Mouse (Mus musculus): Measurements from ENCODE around the gene Dhrs11. TPM values are rescaled to one million over a fixed set of nuclear protein-coding genes. Genes with fewer than 3 reads are reported as not detected.
A peak's percentile ranks its signal among the peaks of the same experiment; 100 is the strongest.
"Not testable (repeated sequence)": the region's sequence is repeated elsewhere in the genome, so short reads cannot be mapped to it uniquely, and the experiment has no call there.

Dhrs11 gene
- polyA plus RNA-seq (2011; ENCODE audit: insufficient read depth, insufficient read length, low read depth, missing spikeins) = 5.0 and 7.0 TPM in 2 replicates

GRCm38 (mm10) chr11:84828516-84829399 is at the start of gene Dhrs11:
Dhrs11 (minus strand) TSS chr11:84828994.
- Histone ChIP-seq H3K9ac (ENCODE audit: low read depth, poor library complexity, severe bottlenecking) (peak within 1 kb of the TSS; percentile 40), H3K27ac (ENCODE audit: insufficient read depth, low read length) (no peak within 1 kb of the TSS), H3K4me3 (ENCODE audit: low read depth, low read length) (peak within 1 kb of the TSS; percentile 89), H3K9me3 (replicated peaks; ENCODE audit: control insufficient read depth, insufficient read depth, low read length, poor library complexity, severe bottlenecking) (no peaks in the 10 kb centered on the region), H3K36me3 (ENCODE audit: control insufficient read depth, insufficient read depth, low read length, poor library complexity, severe bottlenecking) (peaks cover 7% of the 10 kb centered on the region; the same call in 1 of the 2 replicates), H3K4me1 (ENCODE audit: control insufficient read depth, insufficient read depth, low read length) (no peaks in the 10 kb centered on the region), H3K27me3 (ENCODE audit: control insufficient read depth, insufficient read depth, low read length, poor library complexity, severe bottlenecking) (no peaks in the 10 kb centered on the region)
- no peak for TF ChIP-seq EP300 (IDR thresholded peaks at IDR 0.05; ENCODE audit: insufficient read depth, low read depth, low read length)
- no peak for TF ChIP-seq POLR2A (IDR thresholded peaks at IDR 0.05; ENCODE audit: insufficient read depth, low read length)
- TF ChIP-seq CTCF (IDR thresholded peaks at IDR 0.05; ENCODE audit: low read depth, low read length) = no peak

GRCm38 (mm10) chr11:84876020-84876419 is 47.2 kb upstream of the Dhrs11 start:
- H3K27me3 ChIP-seq (ENCODE audit: control insufficient read depth, insufficient read depth, low read length, poor library complexity, severe bottlenecking); H3K9ac ChIP-seq (ENCODE audit: low read depth, poor library complexity, severe bottlenecking); H3K4me3 ChIP-seq (ENCODE audit: low read depth, low read length); H3K4me1 ChIP-seq (ENCODE audit: control insufficient read depth, insufficient read depth, low read length); H3K27ac ChIP-seq (ENCODE audit: insufficient read depth, low read length); H3K9me3 ChIP-seq (replicated peaks; ENCODE audit: control insufficient read depth, insufficient read depth, low read length, poor library complexity, severe bottlenecking): not testable (repeated sequence)
- peaks cover 19% of the 10 kb centered on the region for H3K36me3 ChIP-seq (ENCODE audit: control insufficient read depth, insufficient read depth, low read length, poor library complexity, severe bottlenecking)

- no peak overlapping the region for H3K9ac ChIP-seq (ENCODE audit: low read depth, poor library complexity, severe bottlenecking)
- H3K4me1 ChIP-seq (ENCODE audit: control insufficient read depth, insufficient read depth, low read length) = no peaks in the 10 kb centered on the region
- no peak overlapping the region for H3K4me3 ChIP-seq (ENCODE audit: low read depth, low read length)
- no peak for TF ChIP-seq POLR2A (IDR thresholded peaks at IDR 0.05; ENCODE audit: insufficient read depth, low read length)
- no peak for TF ChIP-seq CTCF (IDR thresholded peaks at IDR 0.05; ENCODE audit: low read depth, low read length)
- TF ChIP-seq EP300 (IDR thresholded peaks at IDR 0.05; ENCODE audit: insufficient read depth, low read depth, low read length) = no peak
- H3K27ac ChIP-seq (ENCODE audit: insufficient read depth, low read length) = no peak overlapping the region
- H3K36me3 ChIP-seq (ENCODE audit: control insufficient read depth, insufficient read depth, low read length, poor library complexity, severe bottlenecking) = peaks cover 19% of the 10 kb centered on the region
- no peaks in the 10 kb centered on the region for H3K27me3 ChIP-seq (ENCODE audit: control insufficient read depth, insufficient read depth, low read length, poor library complexity, severe bottlenecking)
- no peaks in the 10 kb centered on the region for H3K9me3 ChIP-seq (replicated peaks; ENCODE audit: control insufficient read depth, insufficient read depth, low read length, poor library complexity, severe bottlenecking)
These were observed 44.4 kb upstream of the Dhrs11 start for GRCm38 (mm10) chr11:84873042-84873833.

- peaks cover 8% of the 10 kb centered on the region for H3K36me3 ChIP-seq (ENCODE audit: control insufficient read depth, insufficient read depth, low read length, poor library complexity, severe bottlenecking)
- H3K4me3 ChIP-seq (ENCODE audit: low read depth, low read length) = peak overlapping the region; percentile 93
- TF ChIP-seq POLR2A (IDR thresholded peaks at IDR 0.05; ENCODE audit: insufficient read depth, low read length) = no peak
- no peak for TF ChIP-seq CTCF (IDR thresholded peaks at IDR 0.05; ENCODE audit: low read depth, low read length)
- no peak for TF ChIP-seq EP300 (IDR thresholded peaks at IDR 0.05; ENCODE audit: insufficient read depth, low read depth, low read length)
- H3K9ac ChIP-seq (ENCODE audit: low read depth, poor library complexity, severe bottlenecking) = peak overlapping the region; percentile 99
- no peaks in the 10 kb centered on the region for H3K9me3 ChIP-seq (replicated peaks; ENCODE audit: control insufficient read depth, insufficient read depth, low read length, poor library complexity, severe bottlenecking)
- H3K27me3 ChIP-seq (ENCODE audit: control insufficient read depth, insufficient read depth, low read length, poor library complexity, severe bottlenecking) = no peaks in the 10 kb centered on the region
- H3K27ac ChIP-seq (ENCODE audit: insufficient read depth, low read length) = peak overlapping the region; percentile 79; the same call in 1 of the 2 replicates
- H3K4me1 ChIP-seq (ENCODE audit: control insufficient read depth, insufficient read depth, low read length) = no peaks in the 10 kb centered on the region
These were observed 42.8 kb upstream of the Dhrs11 start for GRCm38 (mm10) chr11:84871548-84872069.

GRCm38 (mm10) chr11:84871046-84871445 is 42.3 kb upstream of the Dhrs11 start:
- H3K36me3 ChIP-seq (ENCODE audit: control insufficient read depth, insufficient read depth, low read length, poor library complexity, severe bottlenecking) = peaks cover 7% of the 10 kb centered on the region
- H3K27ac ChIP-seq (ENCODE audit: insufficient read depth, low read length) = peak overlapping the region; percentile 79
- H3K4me3 ChIP-seq (ENCODE audit: low read depth, low read length) = peak overlapping the region; percentile 93
- H3K9me3 ChIP-seq (replicated peaks; ENCODE audit: control insufficient read depth, insufficient read depth, low read length, poor library complexity, severe bottlenecking) = no peaks in the 10 kb centered on the region
- H3K9ac ChIP-seq (ENCODE audit: low read depth, poor library complexity, severe bottlenecking) = peak overlapping the region; percentile 99
- no peaks in the 10 kb centered on the region for H3K27me3 ChIP-seq (ENCODE audit: control insufficient read depth, insufficient read depth, low read length, poor library complexity, severe bottlenecking)
- no peaks in the 10 kb centered on the region for H3K4me1 ChIP-seq (ENCODE audit: control insufficient read depth, insufficient read depth, low read length)
- TF ChIP-seq CTCF (IDR thresholded peaks at IDR 0.05; ENCODE audit: low read depth, low read length) = no peak
- TF ChIP-seq EP300 (IDR thresholded peaks at IDR 0.05; ENCODE audit: insufficient read depth, low read depth, low read length) = no peak
- TF ChIP-seq POLR2A (IDR thresholded peaks at IDR 0.05; ENCODE audit: insufficient read depth, low read length) = no peak

All from ES-Bruce4 (cell line).